Mouse (Mus musculus) heart, embryonic 13.5 days (tissue): ENCODE data around the gene Bpgm. TPM values are rescaled to one million over a fixed set of nuclear protein-coding genes. Genes with fewer than 3 reads are reported as not detected.
A peak's percentile ranks its signal among the peaks of the same experiment; 100 is the strongest.

Experiments
- ATAC-seq: fragments of 200-750 bp; cut with Nextera tagmentation; 2 replicates; pipeline ENCODE4 v1.8.0; 2017; ENCODE audit warnings: moderate TSS enrichment; ENCODE audit not compliant: insufficient number of reproducible peaks, low FRiP score, low TSS enrichment; ENCODE audit errors: extremely low read depth
- H3K27ac ChIP-seq: fragments of 300-500 bp; sonication (generic); replicated peaks from 2 replicates; pipeline ENCODE4 v1.5.1; 2015; ENCODE audit warnings: moderate library complexity, mild to moderate bottlenecking, inconsistent platforms
- H3K27me3 ChIP-seq: fragments of 300-500 bp; sonication (generic); replicated peaks from 2 replicates; pipeline ENCODE4 v1.6.1; 2015; ENCODE audit warnings: mild to moderate bottlenecking, inconsistent platforms
- H3K36me3 ChIP-seq: fragments of 300-500 bp; sonication (generic); 2 replicates; pipeline ENCODE4 v1.6.1; 2015; ENCODE audit warnings: mild to moderate bottlenecking, inconsistent platforms
- H3K4me1 ChIP-seq: fragments of 300-500 bp; sonication (generic); 2 replicates; pipeline ENCODE4 v1.6.1; 2015; ENCODE audit warnings: inconsistent platforms
- H3K4me2 ChIP-seq: fragments of 300-500 bp; sonication (generic); 2 replicates; pipeline ENCODE4 v1.6.1; 2015; ENCODE audit warnings: inconsistent platforms, mild to moderate bottlenecking, moderate library complexity
- H3K4me3 ChIP-seq: fragments of 300-500 bp; sonication (generic); 2 replicates; pipeline ENCODE4 v1.5.1; 2015; ENCODE audit warnings: moderate library complexity, mild to moderate bottlenecking, inconsistent platforms
- H3K9ac ChIP-seq: fragments of 300-500 bp; sonication (generic); 2 replicates; pipeline ENCODE4 v1.6.1; 2015; ENCODE audit warnings: inconsistent platforms, mild to moderate bottlenecking, moderate library complexity
- H3K9me3 ChIP-seq: fragments of 300-500 bp; sonication (generic); 2 replicates; pipeline ENCODE4 v1.6.1; 2016; ENCODE audit warnings: inconsistent platforms
- WGBS: fragments of 180-500 bp; shearing (Covaris S2); methylation state at CpG from one replicate; pipeline ENCODE4 v1.1.7; 2015; ENCODE audit warnings: mixed read lengths; 5-methylcytosine and 5-hydroxymethylcytosine counted together
- polyA plus RNA-seq: library from polyadenylated mRNA; unstranded; fragments of >200 nt; fragmentation: Nextera tagmentation; extraction: Ambion mirVana; gene quantifications from 2 replicates; pipeline ENCODE4 v1.2.1, GENCODE M21; 2015

Gene Bpgm
- polyA plus RNA-seq, 1 experiment from 2014 or later = 111 TPM

- H3K4me2 ChIP-seq = peak overlapping the region; percentile 13; the same call in 1 of the 2 replicates
- H3K9ac ChIP-seq = no peak overlapping the region
- H3K27ac ChIP-seq = peak overlapping the region; percentile 56
- no peaks in the 10 kb centered on the region for H3K36me3 ChIP-seq
- H3K9me3 ChIP-seq = no peaks in the 10 kb centered on the region
- H3K4me3 ChIP-seq = no peak overlapping the region
- H3K27me3 ChIP-seq = no peaks in the 10 kb centered on the region; the same call in 1 of the 2 replicates
- peaks cover 18% of the 10 kb centered on the region for H3K4me1 ChIP-seq
- 46% methylated on average over 12 of the region's 12 CpGs for WGBS
- ATAC-seq = peak; percentile 52; the same call in 1 of the 2 replicates
Measured at GRCm38 (mm10) chr6:34471434-34472110, 4.4 kb upstream of the Bpgm start.

GRCm38 (mm10) chr6:34473346-34473745 lies 2.7 kb upstream of the Bpgm start:
- no peak overlapping the region for H3K4me3 ChIP-seq
- no peaks in the 10 kb centered on the region for H3K9me3 ChIP-seq
- no peak overlapping the region for H3K4me2 ChIP-seq
- H3K36me3 ChIP-seq = no peaks in the 10 kb centered on the region
- H3K27me3 ChIP-seq = no peaks in the 10 kb centered on the region
- no peak overlapping the region for H3K27ac ChIP-seq
- peaks cover 28% of the 10 kb centered on the region for H3K4me1 ChIP-seq
- no peak for ATAC-seq
- 79% methylated on average over 1 of the region's 1 CpGs for WGBS
- no peak overlapping the region for H3K9ac ChIP-seq

GRCm38 (mm10) chr6:34474031-34474430 lies 2.0 kb upstream of the Bpgm start:
- Histone ChIP-seq H3K27me3 (no peaks in the 10 kb centered on the region), H3K4me2 (no peak overlapping the region), H3K4me3 (no peak overlapping the region), H3K4me1 (peaks cover 35% of the 10 kb centered on the region), H3K36me3 (no peaks in the 10 kb centered on the region), H3K27ac (no peak overlapping the region), H3K9me3 (no peaks in the 10 kb centered on the region), H3K9ac (no peak overlapping the region)
- WGBS = 57% methylated on average over 3 of the region's 3 CpGs
- ATAC-seq = no peak

GRCm38 (mm10) chr6:34475391-34475790 lies 616 bp upstream of the Bpgm start:
- ATAC-seq = no peak
- Histone ChIP-seq H3K4me2 (peak overlapping the region; percentile 71), H3K27me3 (no peaks in the 10 kb centered on the region), H3K4me1 (peaks cover 47% of the 10 kb centered on the region), H3K9ac (peak overlapping the region; percentile 82), H3K36me3 (no peaks in the 10 kb centered on the region), H3K27ac (peak overlapping the region; percentile 79), H3K9me3 (no peaks in the 10 kb centered on the region), H3K4me3 (peak overlapping the region; percentile 72)
- WGBS = 16% methylated on average over 6 of the region's 6 CpGs

GRCm38 (mm10) chr6:34478036-34478435 lies 2.0 kb downstream of the Bpgm start:
- Histone ChIP-seq H3K9ac (peak overlapping the region; percentile 24; the same call in 1 of the 2 replicates), H3K4me3 (peak overlapping the region; percentile 72), H3K36me3 (no peaks in the 10 kb centered on the region), H3K27ac (no peak overlapping the region), H3K4me1 (peaks cover 51% of the 10 kb centered on the region), H3K27me3 (no peaks in the 10 kb centered on the region), H3K9me3 (no peaks in the 10 kb centered on the region), H3K4me2 (peak overlapping the region; percentile 93)
- 91% methylated on average over 7 of the region's 7 CpGs for WGBS
- ATAC-seq = no peak

- Histone ChIP-seq H3K9ac (peak overlapping the region; percentile 56; the same call in 1 of the 2 replicates), H3K9me3 (no peaks in the 10 kb centered on the region), H3K4me2 (peak overlapping the region; percentile 93), H3K36me3 (no peaks in the 10 kb centered on the region), H3K4me1 (peaks cover 51% of the 10 kb centered on the region), H3K27me3 (no peaks in the 10 kb centered on the region), H3K4me3 (peak overlapping the region; percentile 72), H3K27ac (no peak overlapping the region; the same call in 1 of the 2 replicates)
- WGBS = 56% methylated on average over 6 of the region's 6 CpGs
- ATAC-seq = no peak
Measured at GRCm38 (mm10) chr6:34478677-34479360, 2.8 kb downstream of the Bpgm start.

- no peak overlapping the region for H3K9ac ChIP-seq
- WGBS = 36% methylated on average over 8 of the region's 8 CpGs
- H3K4me3 ChIP-seq = peak overlapping the region; percentile 72
- ATAC-seq = no peak
- no peak overlapping the region; the same call in 1 of the 2 replicates for H3K27ac ChIP-seq
- H3K4me2 ChIP-seq = peak overlapping the region; percentile 93
- no peaks in the 10 kb centered on the region for H3K27me3 ChIP-seq
- peaks cover 51% of the 10 kb centered on the region for H3K4me1 ChIP-seq
- H3K36me3 ChIP-seq = no peaks in the 10 kb centered on the region
- H3K9me3 ChIP-seq = no peaks in the 10 kb centered on the region
Measured at GRCm38 (mm10) chr6:34479531-34479930, 3.5 kb downstream of the Bpgm start.

- peak overlapping the region; percentile 93 for H3K4me2 ChIP-seq
- WGBS = 30% methylated on average over 4 of the region's 4 CpGs
- H3K27ac ChIP-seq = 0 out of 2 replicates have a peak overlapping the region, but pooled peaks have one; percentile 20
- no peaks in the 10 kb centered on the region for H3K27me3 ChIP-seq
- peaks cover 48% of the 10 kb centered on the region for H3K4me1 ChIP-seq
- no peaks in the 10 kb centered on the region for H3K36me3 ChIP-seq
- H3K4me3 ChIP-seq = peak overlapping the region; percentile 15; the same call in 1 of the 2 replicates
- no peak overlapping the region for H3K9ac ChIP-seq
- no peak for ATAC-seq
- H3K9me3 ChIP-seq = no peaks in the 10 kb centered on the region
Measured at GRCm38 (mm10) chr6:34480749-34481148, 4.7 kb downstream of the Bpgm start.

- peaks cover 54% of the 10 kb centered on the region for H3K4me1 ChIP-seq
- no peaks in the 10 kb centered on the region for H3K9me3 ChIP-seq
- H3K4me3 ChIP-seq = peak overlapping the region; percentile 5; the same call in 1 of the 2 replicates
- H3K27me3 ChIP-seq = no peaks in the 10 kb centered on the region
- 71% methylated on average over 6 of the region's 6 CpGs for WGBS
- H3K9ac ChIP-seq = 0 out of 2 replicates have a peak overlapping the region, but pooled peaks have one; percentile 14
- H3K4me2 ChIP-seq = peak overlapping the region; percentile 93; the same call in 1 of the 2 replicates
- H3K36me3 ChIP-seq = no peaks in the 10 kb centered on the region
- H3K27ac ChIP-seq = 0 out of 2 replicates have a peak overlapping the region, but pooled peaks have one; percentile 20
- ATAC-seq = no peak
Measured at GRCm38 (mm10) chr6:34481349-34481748, 5.3 kb downstream of the Bpgm start.

- WGBS = 60% methylated on average over 4 of the region's 4 CpGs
- Histone ChIP-seq H3K4me3 (no peak overlapping the region), H3K36me3 (peaks cover 6% of the 10 kb centered on the region), H3K9me3 (no peaks in the 10 kb centered on the region), H3K4me1 (peaks cover 51% of the 10 kb centered on the region), H3K27me3 (no peaks in the 10 kb centered on the region), H3K27ac (no peak overlapping the region), H3K4me2 (peak overlapping the region; percentile 93), H3K9ac (no peak overlapping the region)
- ATAC-seq = no peak
Measured at GRCm38 (mm10) chr6:34482842-34483241, 6.8 kb downstream of the Bpgm start.

- no peak for ATAC-seq
- 83% methylated on average over 5 of the region's 5 CpGs for WGBS
Measured at GRCm38 (mm10) chr6:34483390-34483789, 7.4 kb downstream of the Bpgm start.

More at GRCm38 (mm10) chr6:34483390-34483789, 7.4 kb downstream of the Bpgm start:
- no peak overlapping the region for H3K9ac ChIP-seq
- H3K27ac ChIP-seq = no peak overlapping the region
- peak overlapping the region; percentile 93; the same call in 1 of the 2 replicates for H3K4me2 ChIP-seq
- H3K4me1 ChIP-seq = peaks cover 45% of the 10 kb centered on the region
- no peaks in the 10 kb centered on the region for H3K27me3 ChIP-seq
- H3K9me3 ChIP-seq = no peaks in the 10 kb centered on the region
- H3K36me3 ChIP-seq = peaks cover 12% of the 10 kb centered on the region
- H3K4me3 ChIP-seq = no peak overlapping the region
